Mouse (Mus musculus) hindbrain, embryonic 16.5 days (tissue): Measurements from ENCODE around the gene Krtap12-1. TPM values are rescaled to one million over a fixed set of nuclear protein-coding genes. Genes with fewer than 3 reads are reported as not detected.
A peak's percentile ranks its signal among the peaks of the same experiment; 100 is the strongest.
"Not testable (repeated sequence)": the region's sequence is repeated elsewhere in the genome, so short reads cannot be mapped to it uniquely, and the experiment has no call there.

Experiments used
- ATAC-seq: fragments of 200-750 bp; cut with Nextera tagmentation; 2 replicates; pipeline ENCODE4 v1.8.0; 2017; ENCODE audit warnings: moderate TSS enrichment, moderate library complexity
- H3K27ac ChIP-seq: fragments of 300-500 bp; sonication (generic); 2 replicates; pipeline ENCODE4 v1.5.1; 2014; ENCODE audit warnings: low read depth, mild to moderate bottlenecking, control low read depth, low read length, moderate library complexity
- H3K27me3 ChIP-seq: fragments of 300-500 bp; sonication (generic); replicated peaks from 2 replicates; pipeline ENCODE4 v1.6.1; 2014; ENCODE audit warnings: low read length; ENCODE audit not compliant: control insufficient read depth, insufficient read depth
- H3K36me3 ChIP-seq: fragments of 300-500 bp; sonication (generic); 2 replicates; pipeline ENCODE4 v1.6.1; 2014; ENCODE audit warnings: mild to moderate bottlenecking, low read length, moderate library complexity, mixed read lengths; ENCODE audit not compliant: control insufficient read depth, insufficient read depth
- H3K4me1 ChIP-seq: fragments of 300-500 bp; sonication (generic); 2 replicates; pipeline ENCODE4 v1.6.1; 2014; ENCODE audit warnings: low read depth, low read length; ENCODE audit not compliant: control insufficient read depth, insufficient read depth
- H3K4me2 ChIP-seq: fragments of 300-500 bp; sonication (generic); 2 replicates; pipeline ENCODE4 v1.6.1; 2014; ENCODE audit warnings: mild to moderate bottlenecking, low read length, control low read depth, moderate library complexity
- H3K4me3 ChIP-seq: fragments of 300-500 bp; sonication (generic); 2 replicates; pipeline ENCODE4 v1.5.1; 2014; ENCODE audit warnings: mild to moderate bottlenecking, low read length, control low read depth, moderate library complexity
- H3K9ac ChIP-seq: fragments of 300-500 bp; sonication (generic); 2 replicates; pipeline ENCODE4 v1.6.1; 2014; ENCODE audit warnings: low read depth, mild to moderate bottlenecking, control low read depth, low read length, moderate library complexity
- H3K9me3 ChIP-seq: fragments of 300-500 bp; sonication (generic); 2 replicates; pipeline ENCODE4 v1.6.1; 2014; ENCODE audit warnings: mild to moderate bottlenecking, low read length, moderate library complexity; ENCODE audit not compliant: control insufficient read depth
- WGBS: fragments of 180-500 bp; shearing (Covaris S2); extraction: QIAGEN DNeasy Blood & Tissue Kit; methylation state at CpG from one replicate; pipeline ENCODE4 v1.1.7; 2014; 5-methylcytosine and 5-hydroxymethylcytosine counted together
- polyA plus RNA-seq: library from polyadenylated mRNA; unstranded; fragments of >200 nt; fragmentation: Nextera tagmentation; extraction: Ambion mirVana; gene quantifications from 2 replicates; pipeline ENCODE4 v1.2.1, GENCODE M21; 2015

The Krtap12-1 gene
- not detected in 2 replicates for polyA plus RNA-seq

DNA sequence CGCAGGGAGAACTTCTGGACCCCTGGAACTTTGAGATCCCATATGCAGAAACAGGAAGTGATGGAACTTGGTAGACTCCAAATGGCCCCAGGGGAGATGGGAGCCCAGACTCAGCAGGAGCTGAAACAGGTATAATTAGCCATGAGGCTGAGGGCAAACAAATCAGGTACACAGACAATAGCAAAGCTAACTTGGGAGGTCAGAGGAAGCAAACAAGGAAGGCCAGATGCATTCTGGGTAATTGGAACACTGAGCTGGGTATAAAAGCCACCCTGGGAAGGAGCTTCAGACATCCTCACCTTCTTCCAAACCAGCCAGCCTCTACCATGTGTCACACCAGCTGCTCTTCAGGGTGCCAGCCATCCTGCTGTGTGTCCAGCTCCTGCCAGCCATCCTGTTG lies at the start of gene Krtap12-1:
Gene Krtap12-1 (plus strand): TSS at position 301 of the 400 bp plus-strand sequence.
- not testable (repeated sequence) for H3K36me3 ChIP-seq, H3K27me3 ChIP-seq, H3K4me1 ChIP-seq, ATAC-seq, H3K27ac ChIP-seq, H3K9ac ChIP-seq, H3K4me3 ChIP-seq, H3K4me2 ChIP-seq, H3K9me3 ChIP-seq
- WGBS = 100% methylated on average over 1 of the region's 1 CpGs

- no peak overlapping the region for H3K4me3 ChIP-seq
- H3K4me1 ChIP-seq = no peaks in the 10 kb centered on the region
- H3K36me3 ChIP-seq = no peaks in the 10 kb centered on the region
- H3K9ac ChIP-seq = no peak overlapping the region
- 87% methylated on average over 4 of the region's 4 CpGs for WGBS
- H3K9me3 ChIP-seq = no peaks in the 10 kb centered on the region
- no peaks in the 10 kb centered on the region for H3K27me3 ChIP-seq
- H3K27ac ChIP-seq = no peak overlapping the region
- ATAC-seq = no peak
- H3K4me2 ChIP-seq = no peak overlapping the region
These were observed 49.7 kb upstream of the Krtap12-1 start for GRCm38 (mm10) chr10:77670710-77671109.

DNA sequence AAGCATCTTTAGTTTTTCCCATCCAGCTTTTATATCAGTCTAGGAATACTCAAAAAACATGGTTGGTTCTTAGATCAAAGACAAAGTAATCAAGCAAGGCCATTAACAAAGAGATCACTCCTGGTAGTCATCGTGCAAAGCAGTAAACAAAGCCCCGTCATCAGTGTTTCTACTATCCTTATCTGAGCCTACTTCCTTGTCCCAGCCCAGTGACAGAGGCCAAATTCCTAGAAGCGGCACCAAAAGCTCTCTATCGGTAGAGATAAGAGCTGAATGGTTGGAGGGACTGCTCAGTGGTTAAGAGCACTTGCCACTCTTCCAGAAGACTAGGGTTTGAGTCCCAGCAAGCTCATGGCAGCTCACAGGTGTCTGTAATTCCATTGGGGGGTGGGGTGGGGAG lies 48.9 kb upstream of the Krtap12-1 start:
- no peak overlapping the region for H3K9ac ChIP-seq
- H3K27me3 ChIP-seq = peaks cover 1% of the 10 kb centered on the region; the same call in 1 of the 2 replicates
- no peak overlapping the region for H3K4me3 ChIP-seq
- no peak for ATAC-seq
- no peak overlapping the region for H3K4me2 ChIP-seq
- H3K27ac ChIP-seq = no peak overlapping the region
- 88% methylated on average over 4 of the region's 4 CpGs for whole genome bisulfite sequencing
- H3K36me3 ChIP-seq = no peaks in the 10 kb centered on the region
- H3K9me3 ChIP-seq = no peaks in the 10 kb centered on the region
- no peaks in the 10 kb centered on the region for H3K4me1 ChIP-seq

GRCm38 (mm10) chr10:77673765-77674164 lies 46.6 kb upstream of the Krtap12-1 start:
- Histone ChIP-seq H3K36me3 (no peaks in the 10 kb centered on the region), H3K4me1 (peaks cover 11% of the 10 kb centered on the region), H3K4me3 (no peak overlapping the region), H3K27ac (no peak overlapping the region), H3K27me3 (peaks cover 15% of the 10 kb centered on the region), H3K9ac (no peak overlapping the region), H3K9me3 (no peaks in the 10 kb centered on the region), H3K4me2 (no peak overlapping the region)
- 64% methylated on average over 13 of the region's 13 CpGs for WGBS
- no peak for ATAC-seq

- Histone ChIP-seq H3K27me3 (peaks cover 23% of the 10 kb centered on the region), H3K4me1 (peaks cover 11% of the 10 kb centered on the region), H3K36me3 (no peaks in the 10 kb centered on the region), H3K4me3 (peak overlapping the region; percentile 39), H3K4me2 (peak overlapping the region; percentile 80), H3K9me3 (no peaks in the 10 kb centered on the region), H3K27ac (no peak overlapping the region), H3K9ac (peak overlapping the region; percentile 44)
- ATAC-seq = no peak
- 1% methylated on average over 31 of the region's 35 CpGs for WGBS
These were observed 42.8 kb upstream of the Krtap12-1 start for GRCm38 (mm10) chr10:77677562-77677961.

GRCm38 (mm10) chr10:77682994-77683393 lies 37.4 kb upstream of the Krtap12-1 start:
- ATAC-seq = no peak
- H3K4me3 ChIP-seq = no peak overlapping the region
- no peaks in the 10 kb centered on the region for H3K9me3 ChIP-seq
- H3K4me1 ChIP-seq = peaks cover 4% of the 10 kb centered on the region
- no peak overlapping the region for H3K9ac ChIP-seq
- peaks cover 26% of the 10 kb centered on the region for H3K27me3 ChIP-seq
- no peak overlapping the region for H3K4me2 ChIP-seq
- no peaks in the 10 kb centered on the region for H3K36me3 ChIP-seq
- 81% methylated on average over 7 of the region's 7 CpGs for WGBS
- H3K27ac ChIP-seq = no peak overlapping the region

GRCm38 (mm10) chr10:77684181-77684580 lies 36.2 kb upstream of the Krtap12-1 start:
- Histone ChIP-seq H3K9me3 (no peaks in the 10 kb centered on the region), H3K9ac (no peak overlapping the region), H3K4me1 (peaks cover 3% of the 10 kb centered on the region; the same call in 1 of the 2 replicates), H3K36me3 (no peaks in the 10 kb centered on the region), H3K4me2 (no peak overlapping the region), H3K27ac (no peak overlapping the region), H3K27me3 (peaks cover 22% of the 10 kb centered on the region), H3K4me3 (no peak overlapping the region)
- 38% methylated on average over 8 of the region's 8 CpGs for WGBS
- ATAC-seq = no peak

DNA sequence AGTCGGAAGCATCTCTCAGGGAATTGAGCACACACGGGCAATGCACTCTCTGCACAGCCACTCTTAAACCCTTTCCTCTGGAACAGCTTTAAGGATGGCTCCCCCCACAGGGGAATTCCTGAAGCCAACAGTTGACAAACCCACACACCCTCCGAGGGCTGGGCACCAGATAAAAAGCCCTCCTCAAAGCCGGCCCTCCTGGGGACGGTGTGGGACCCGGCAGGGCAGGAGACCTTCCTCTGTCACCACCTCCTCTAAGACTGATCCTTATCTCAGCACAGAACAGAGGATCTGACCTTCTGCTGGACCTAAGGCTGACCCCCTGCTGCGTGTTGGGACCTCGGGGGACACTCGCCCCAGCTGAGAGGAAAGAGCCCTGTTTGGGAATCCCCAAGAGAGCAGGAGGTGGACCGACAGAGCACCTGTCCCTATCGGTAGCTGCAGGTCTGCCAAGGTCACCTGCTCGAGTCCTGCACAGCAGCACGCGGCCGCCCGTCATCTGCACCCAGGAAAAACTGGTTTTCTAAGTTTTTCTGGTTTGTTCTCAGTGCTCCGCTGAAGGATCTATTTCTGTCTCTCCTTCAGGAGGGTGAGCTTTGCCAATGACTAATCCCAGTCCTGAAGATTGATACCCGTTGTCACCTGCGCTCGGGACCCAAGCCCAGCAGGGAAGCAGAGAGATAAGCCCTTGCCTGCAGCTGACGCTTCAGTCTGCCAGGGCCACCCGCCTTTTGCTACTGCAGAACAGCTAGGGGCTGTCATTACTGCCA lies 34.3 kb upstream of the Krtap12-1 start, which contains the start of gene Tspear:
Gene Tspear (plus strand): TSS at position 675 of the 770 bp plus-strand sequence.
- H3K9ac ChIP-seq = no peak within 1 kb of the TSS
- no peak within 1 kb of the TSS for H3K27ac ChIP-seq
- peaks cover 3% of the 10 kb centered on the region; the same call in 1 of the 2 replicates for H3K4me1 ChIP-seq
- no peaks in the 10 kb centered on the region for H3K36me3 ChIP-seq
- ATAC-seq = no peak; the same call in 1 of the 2 replicates
- H3K27me3 ChIP-seq = peaks cover 18% of the 10 kb centered on the region
- H3K4me2 ChIP-seq = no peak within 1 kb of the TSS
- no peaks in the 10 kb centered on the region for H3K9me3 ChIP-seq
- H3K4me3 ChIP-seq = no peak within 1 kb of the TSS
- 11% methylated on average over 22 of the region's 22 CpGs for WGBS

GRCm38 (mm10) chr10:77687021-77687420 lies 33.4 kb upstream of the Krtap12-1 start:
- H3K9me3 ChIP-seq = no peaks in the 10 kb centered on the region
- no peak overlapping the region for H3K4me2 ChIP-seq
- H3K4me3 ChIP-seq = no peak overlapping the region
- peaks cover 18% of the 10 kb centered on the region for H3K27me3 ChIP-seq
- WGBS = 43% methylated on average over 10 of the region's 10 CpGs
- no peak overlapping the region for H3K27ac ChIP-seq
- ATAC-seq = no peak
- H3K9ac ChIP-seq = no peak overlapping the region
- peaks cover 3% of the 10 kb centered on the region; the same call in 1 of the 2 replicates for H3K4me1 ChIP-seq
- no peaks in the 10 kb centered on the region for H3K36me3 ChIP-seq
